Mouse (Mus musculus) thymus, adult 18-20 months (tissue): Measurements from ENCODE around the gene Atxn2l.
A peak's percentile ranks its signal among the peaks of the same experiment; 100 is the strongest.

Source experiments
- DNase-seq, 2 experiments: peaks; one replicate each; pipeline ENCODE4 v3.0.0; 2022; ENCODE audit warnings: mixed read lengths in 2 of 2

Atxn2l gene

GRCm38 (mm10) chr7:126503273-126503878 is at the start of gene Atxn2l:
TSS of gene Atxn2l (minus strand) at chr7:126503437.
- peak; percentile 97 for DNase-seq

- no peak for DNase-seq
Measured at GRCm38 (mm10) chr7:126545631-126546030, 42.4 kb upstream of the Atxn2l start.

GRCm38 (mm10) chr7:126541661-126542060 is 38.4 kb upstream of the Atxn2l start:
- no peak for DNase-seq

- DNase-seq = no peak
Measured at GRCm38 (mm10) chr7:126537820-126538585, 34.8 kb upstream of the Atxn2l start.

- DNase-seq = no peak
Measured at GRCm38 (mm10) chr7:126536466-126536865, 33.2 kb upstream of the Atxn2l start.

- no peak for DNase-seq
Measured at GRCm38 (mm10) chr7:126535766-126536165, 32.5 kb upstream of the Atxn2l start.

- no peak for DNase-seq
Measured at GRCm38 (mm10) chr7:126533434-126533833, 30.2 kb upstream of the Atxn2l start.

GRCm38 (mm10) chr7:126528166-126528577 is 24.9 kb upstream of the Atxn2l start:
- no peak for DNase-seq

- DNase-seq = no peak
Measured at GRCm38 (mm10) chr7:126523316-126523715, 20.1 kb upstream of the Atxn2l start.

GRCm38 (mm10) chr7:126519513-126519912 is 16.3 kb upstream of the Atxn2l start:
- no peak for DNase-seq

- DNase-seq = no peak
Measured at GRCm38 (mm10) chr7:126518261-126518941, 15.2 kb upstream of the Atxn2l start.

- DNase-seq = no peak
Measured at GRCm38 (mm10) chr7:126511287-126511686, 8.1 kb upstream of the Atxn2l start.

GRCm38 (mm10) chr7:126507126-126507778 is 4.0 kb upstream of the Atxn2l start:
- no peak for DNase-seq

- no peak for DNase-seq
Measured at GRCm38 (mm10) chr7:126504913-126505312, 1.7 kb upstream of the Atxn2l start.

GRCm38 (mm10) chr7:126502751-126503150 is 486 bp downstream of the Atxn2l start:
- no peak for DNase-seq

GRCm38 (mm10) chr7:126502023-126502741 is 1.1 kb downstream of the Atxn2l start:
- peak; percentile 87 to 93 for DNase-seq

GRCm38 (mm10) chr7:126501684-126502022 is 1.6 kb downstream of the Atxn2l start:
- DNase-seq = no peak

- no peak for DNase-seq
Measured at GRCm38 (mm10) chr7:126499416-126499815, 3.8 kb downstream of the Atxn2l start.

- no peak for DNase-seq
Measured at GRCm38 (mm10) chr7:126497966-126498365, 5.3 kb downstream of the Atxn2l start.

- no peak for DNase-seq
Measured at GRCm38 (mm10) chr7:126496475-126496874, 6.8 kb downstream of the Atxn2l start.

- no peak for DNase-seq
Measured at GRCm38 (mm10) chr7:126494120-126494519, 9.1 kb downstream of the Atxn2l start.

GRCm38 (mm10) chr7:126491973-126492372 is 11.3 kb downstream of the Atxn2l start:
- DNase-seq = no peak

GRCm38 (mm10) chr7:126491005-126491404 is 12.2 kb downstream of the Atxn2l start:
- DNase-seq = no peak
